Comparison of ENCODE assay signal across 8 mouse cellular contexts in genomic region chr11:3535406-3535986, GRCm38 (mm10). TPM values are rescaled to one million over a fixed set of nuclear protein-coding genes. Genes with fewer than 3 reads are reported as not detected.
DNase-seq lines count a peak whose midpoint lies in the region; ATAC-seq and TF ChIP-seq lines count a peak whose summit lies in the region.

No protein-coding gene starts in this region.

- H3K4me1 ChIP-seq in cortical plate, adult 2 months (ENCODE audit: control insufficient read depth, insufficient read depth, low read length), result no peaks in the 10 kb centered on the region

- H3K27ac ChIP-seq in cortical plate, adult 2 months (ENCODE audit: insufficient read depth, low read length), result peak overlapping the region; percentile 70

- no peak for TF ChIP-seq POLR2A in cortical plate, adult 2 months (IDR thresholded peaks at IDR 0.05; ENCODE audit: extremely low read depth, insufficient read depth, low read length)

- ATAC-seq in megakaryocyte, adult 5-6 weeks (ENCODE audit: poor library complexity, severe bottlenecking), result peak; percentile 81

- peak; percentile 93 for DNase-seq in adipocyte (ENCODE audit: low spot score)
- DNase-seq in gastrocnemius, adult 8-10 months (ENCODE audit: low spot score in 2 of 2), result peak; percentile 94 to 95
- peak; percentile 75 for DNase-seq in hindlimb bud, embryonic 11.5 days (ENCODE audit: extremely low spot score, low read depth, low spot score)
- DNase-seq in left cerebral cortex, adult 8-10 months (ENCODE audit: low spot score in 2 of 2), result peak; percentile 86 to 91
- peak; percentile 93 for DNase-seq in right cerebral cortex, adult 18-20 months
- peak; percentile 95 for DNase-seq in urinary bladder, adult 2 months (ENCODE audit: low spot score)

- peak; percentile 81 for TF ChIP-seq CTCF in cortical plate, adult 2 months (IDR thresholded peaks at IDR 0.05; ENCODE audit: extremely low read depth, insufficient read depth, low read length)

- peak overlapping the region; percentile 58 for H3K4me3 ChIP-seq in cortical plate, adult 2 months (ENCODE audit: insufficient read depth, low read length)

RNA-seq across cellular contexts. Expression of gene Smtn, which starts 4.9 kb away (rescaled TPM):
- polyA plus RNA-seq in cortical plate, adult 2 months (2012; rRNA removed), result 4.9 and 5.4 TPM in 2 replicates
- 10 to 100 TPM; 64.6 to 81.5 (median 69.0) TPM for total RNA-seq in gastrocnemius, adult 8-10 months (2022)
- 10 to 100 TPM in 1 of 4 experiments, 1 to 10 TPM in 3; 5.2 to 11.0 (median 7.2) TPM for total RNA-seq in left cerebral cortex, adult 8-10 months (2022)
- total RNA-seq in megakaryocyte, adult 5-6 weeks (2015), result 12.2 and 12.5 TPM in 2 replicates
- total RNA-seq in megakaryocyte, adult 5-6 weeks (2017), result 5.1 and 8.8 TPM in 2 replicates
- 371 and 680 TPM in 2 replicates for polyA plus RNA-seq in urinary bladder, adult 2 months (2012; rRNA removed)

RNA-seq across cellular contexts. Expression of gene Selenom, which starts 21.0 kb away (rescaled TPM):
- 243 and 244 TPM in 2 replicates for polyA plus RNA-seq in cortical plate, adult 2 months (2012; rRNA removed)
- 10 to 100 TPM in 2 of 4 experiments, 1 to 10 TPM in 2; 8.9 to 17.6 (median 13.5) TPM for total RNA-seq in gastrocnemius, adult 8-10 months (2022)
- 100 to 1,000 TPM; 149 to 172 (median 160) TPM for total RNA-seq in left cerebral cortex, adult 8-10 months (2022)
- total RNA-seq in megakaryocyte, adult 5-6 weeks (2015), result 9.8 and 11.8 TPM in 2 replicates
- 2.4 and 7.6 TPM in 2 replicates for total RNA-seq in megakaryocyte, adult 5-6 weeks (2017)
- 321 and 348 TPM in 2 replicates for polyA plus RNA-seq in urinary bladder, adult 2 months (2012; rRNA removed)

RNA-seq across cellular contexts. Expression of gene Inpp5j, which starts 30.9 kb away (rescaled TPM):
- polyA plus RNA-seq in cortical plate, adult 2 months (2012; rRNA removed), result 38.4 and 39.0 TPM in 2 replicates
- 1 to 10 TPM; 1.3 to 2.4 (median 1.7) TPM for total RNA-seq in gastrocnemius, adult 8-10 months (2022)
- total RNA-seq in left cerebral cortex, adult 8-10 months (2022), result 10 to 100 TPM; 49.4 to 55.6 (median 53.8) TPM
- 4.8 and 5.7 TPM in 2 replicates for total RNA-seq in megakaryocyte, adult 5-6 weeks (2015)
- total RNA-seq in megakaryocyte, adult 5-6 weeks (2017), result 2.0 and 2.8 TPM in 2 replicates
- 0.70 and 1.5 TPM in 2 replicates for polyA plus RNA-seq in urinary bladder, adult 2 months (2012; rRNA removed)

RNA-seq across cellular contexts. Expression of gene Pla2g3, which starts 47.4 kb away (rescaled TPM):
- 2.6 and 2.9 TPM in 2 replicates for polyA plus RNA-seq in cortical plate, adult 2 months (2012; rRNA removed)
- total RNA-seq in gastrocnemius, adult 8-10 months (2022), result not detected
- total RNA-seq in left cerebral cortex, adult 8-10 months (2022), result 1 to 10 TPM; 2.3 to 3.5 (median 2.7) TPM
- total RNA-seq in megakaryocyte, adult 5-6 weeks (2015), result 0.71 and 0.75 TPM in 2 replicates
- total RNA-seq in megakaryocyte, adult 5-6 weeks (2017), result 0.81 and 0.88 TPM in 2 replicates
- polyA plus RNA-seq in urinary bladder, adult 2 months (2012; rRNA removed), result 0.66 and 0.74 TPM in 2 replicates

Comparison
In these comparisons a context has a peak if more than half of its experiments do, and no peak if none do; other contexts are left out.
1. Peak in every context shown above with its lines: DNase-seq, ATAC-seq, H3K4me3 ChIP-seq and H3K27ac ChIP-seq.
2. RNA of gene Smtn, which starts 4.9 kb away (total RNA-seq): 64.6 to 81.5 TPM in gastrocnemius, adult 8-10 months; 5.1 to 12.5 TPM in megakaryocyte, adult 5-6 weeks and 5.2 to 11.0 TPM in left cerebral cortex, adult 8-10 months; every median in the first group is over 4 times any median in the second.
3. RNA of gene Selenom, which starts 21.0 kb away (total RNA-seq): 149 to 172 TPM in left cerebral cortex, adult 8-10 months; 8.9 to 17.6 TPM in gastrocnemius, adult 8-10 months and 2.4 to 11.8 TPM in megakaryocyte, adult 5-6 weeks; every median in the first group is over 4 times any median in the second.
4. RNA of gene Inpp5j, which starts 30.9 kb away (total RNA-seq): 49.4 to 55.6 TPM in left cerebral cortex, adult 8-10 months; 2.0 to 5.7 TPM in megakaryocyte, adult 5-6 weeks and 1.3 to 2.4 TPM in gastrocnemius, adult 8-10 months; every median in the first group is over 4 times any median in the second.